Mouse (Mus musculus) retina, postnatal 7 days (tissue): Measurements from ENCODE around the gene Dirc2.

ENCODE experiments used
- DNase-seq: peaks from one replicate; pipeline ENCODE4 v3.0.0-alpha.2; 2012; ENCODE audit warnings: low read depth, low spot score

The Dirc2 gene

DNA sequence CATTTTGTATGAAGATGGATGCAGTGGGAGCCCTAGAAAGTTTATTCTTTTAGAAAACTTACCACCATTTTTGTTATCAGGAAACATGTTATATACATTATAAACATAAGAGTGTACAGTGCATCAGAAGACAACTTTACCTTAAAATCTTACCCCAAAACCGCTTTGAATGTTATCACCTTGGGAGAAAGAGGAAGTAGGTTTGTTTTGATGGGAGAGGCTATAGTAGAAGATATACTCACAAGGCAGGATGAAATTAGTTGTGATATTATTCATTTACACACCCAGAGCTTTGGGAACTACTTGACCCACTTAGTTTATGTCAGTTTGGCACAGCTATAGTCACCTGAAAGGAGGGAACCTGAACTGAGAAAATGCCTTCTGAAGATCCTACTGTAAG is 6.7 kb upstream of the Dirc2 start:
- DNase-seq, result no peak

DNA sequence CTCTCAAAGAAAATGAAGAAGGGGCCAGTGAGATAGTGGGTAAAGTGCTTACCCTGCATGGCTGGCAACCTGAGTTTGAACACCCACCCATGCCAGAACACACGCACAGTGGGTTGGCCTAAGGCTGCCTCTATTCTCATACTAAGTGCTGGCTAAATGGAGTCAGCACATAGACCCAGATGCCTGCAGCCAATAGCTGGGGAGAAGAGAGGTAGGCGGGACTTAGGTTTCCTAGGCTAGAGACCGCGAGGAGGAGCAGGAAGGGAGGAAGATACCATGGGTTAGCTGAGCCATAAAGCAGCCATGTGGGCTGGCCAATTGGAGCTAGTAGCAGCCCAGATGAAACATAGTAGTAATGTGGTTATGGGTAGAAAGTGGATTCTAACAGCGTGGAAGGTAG is 3.4 kb upstream of the Dirc2 start:
- no peak for DNase-seq

GRCm38 (mm10) chr16:35771606-35772005 is 2.5 kb upstream of the Dirc2 start:
- DNase-seq, result no peak

GRCm38 (mm10) chr16:35771141-35771540 is 2.0 kb upstream of the Dirc2 start:
- DNase-seq, result no peak

GRCm38 (mm10) chr16:35769878-35770657 is 912 bp upstream of the Dirc2 start, which contains the start of gene Hspbap1:
TSS of gene Hspbap1 (plus strand) at chr16:35770375.
- peak; percentile 67 for DNase-seq

- no peak for DNase-seq
These were observed 729 bp downstream of the Dirc2 start for GRCm38 (mm10) chr16:35768469-35768784.

GRCm38 (mm10) chr16:35766366-35766765 is 2.8 kb downstream of the Dirc2 start:
- no peak for DNase-seq

GRCm38 (mm10) chr16:35765449-35765848 is 3.7 kb downstream of the Dirc2 start:
- no peak for DNase-seq

DNA sequence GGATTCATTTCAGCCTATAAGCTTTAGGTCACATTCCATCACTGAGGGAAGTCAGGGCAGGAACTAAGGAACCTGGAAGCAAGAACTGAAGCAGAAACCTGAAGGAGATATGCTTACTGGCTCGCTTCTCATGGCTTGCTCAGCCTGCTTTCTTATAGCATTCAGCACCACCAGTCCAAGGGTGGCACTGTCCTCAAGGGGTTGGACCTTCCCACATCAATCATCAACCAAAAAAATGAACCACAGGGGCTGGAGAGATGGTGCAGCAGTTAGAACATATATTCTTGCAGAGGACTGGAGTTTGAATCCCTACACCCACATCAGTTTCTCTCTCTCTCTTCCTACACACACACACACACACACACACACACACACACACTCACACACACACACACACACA is 4.2 kb downstream of the Dirc2 start:
- no peak for DNase-seq

DNA sequence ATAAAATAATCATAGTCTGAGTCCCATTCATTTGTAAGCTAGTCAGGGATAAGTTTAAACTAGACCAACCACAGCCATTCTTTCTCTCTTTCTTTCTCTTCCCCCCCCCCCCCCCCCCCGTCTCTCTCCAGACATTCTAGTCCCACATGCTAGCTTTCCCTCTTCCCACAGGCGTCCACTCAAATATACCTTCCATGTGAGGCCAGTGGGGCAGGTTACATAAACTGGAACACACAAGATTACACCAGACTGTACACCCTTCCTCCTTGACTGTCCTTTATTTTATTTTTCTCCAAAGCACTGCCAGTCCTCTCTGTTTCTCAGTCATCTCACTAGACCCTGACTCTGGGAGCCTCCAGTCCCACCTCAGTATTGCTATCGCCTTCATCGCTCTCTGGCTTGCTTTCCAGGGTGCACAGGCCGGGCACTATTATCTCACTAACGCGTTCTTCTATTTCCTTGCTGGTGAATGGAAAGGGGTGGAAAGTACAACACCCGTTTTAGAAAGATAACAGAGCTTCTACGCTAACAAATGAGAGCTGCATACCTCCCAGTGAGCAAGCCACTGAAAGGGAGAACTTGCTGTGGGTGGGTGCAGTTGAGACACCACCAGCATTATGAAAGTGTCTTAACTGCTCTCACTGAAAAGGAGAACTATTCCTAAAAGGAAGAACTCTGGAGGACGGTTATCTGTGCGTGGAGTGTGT is 5.4 kb downstream of the Dirc2 start:
- DNase-seq, result no peak

- DNase-seq, result no peak
These were observed 9.8 kb downstream of the Dirc2 start for GRCm38 (mm10) chr16:35759401-35759800.

GRCm38 (mm10) chr16:35756697-35757096 is 12.5 kb downstream of the Dirc2 start:
- no peak for DNase-seq

DNA sequence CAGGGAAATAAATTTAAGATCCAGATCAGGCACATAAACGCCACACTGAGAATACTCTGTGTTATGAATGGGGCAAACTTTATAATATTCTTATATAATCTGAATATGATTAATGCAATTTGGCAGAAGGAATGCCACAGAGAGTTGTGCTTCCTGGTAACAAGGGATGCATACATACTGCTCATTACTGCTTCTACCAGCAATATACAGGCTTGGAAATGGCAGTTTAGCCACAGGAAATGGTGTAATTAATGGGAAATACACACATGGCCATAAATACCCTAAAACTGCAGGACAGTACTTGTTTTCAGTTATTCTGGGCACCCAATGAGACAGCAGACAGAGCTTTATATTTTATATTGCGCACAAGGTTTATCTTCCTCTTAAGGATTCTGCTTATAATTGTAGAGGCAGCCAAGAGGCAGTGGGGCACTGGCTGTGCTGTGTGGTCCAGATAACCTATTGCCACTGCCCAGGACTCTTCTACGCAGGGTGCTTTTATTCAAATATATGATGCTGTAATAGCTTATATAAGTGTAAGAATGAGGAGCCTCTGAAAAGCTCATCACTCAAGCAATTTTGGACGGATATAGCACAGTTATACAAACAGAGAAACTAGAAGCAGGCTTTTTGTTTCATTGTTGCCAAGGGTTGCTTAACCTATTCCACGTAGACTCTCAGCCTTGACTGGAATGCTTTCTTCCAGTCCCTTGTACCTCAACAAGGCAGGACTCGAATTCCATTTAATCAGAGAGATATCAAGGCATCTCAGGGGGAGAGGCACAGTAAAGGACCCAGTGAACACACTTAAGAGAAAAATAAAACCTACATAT is 13.4 kb downstream of the Dirc2 start:
- DNase-seq, result no peak

GRCm38 (mm10) chr16:35753926-35754325 is 15.2 kb downstream of the Dirc2 start:
- DNase-seq, result no peak

- DNase-seq, result no peak
These were observed 17.3 kb downstream of the Dirc2 start for GRCm38 (mm10) chr16:35751841-35752240.

DNA sequence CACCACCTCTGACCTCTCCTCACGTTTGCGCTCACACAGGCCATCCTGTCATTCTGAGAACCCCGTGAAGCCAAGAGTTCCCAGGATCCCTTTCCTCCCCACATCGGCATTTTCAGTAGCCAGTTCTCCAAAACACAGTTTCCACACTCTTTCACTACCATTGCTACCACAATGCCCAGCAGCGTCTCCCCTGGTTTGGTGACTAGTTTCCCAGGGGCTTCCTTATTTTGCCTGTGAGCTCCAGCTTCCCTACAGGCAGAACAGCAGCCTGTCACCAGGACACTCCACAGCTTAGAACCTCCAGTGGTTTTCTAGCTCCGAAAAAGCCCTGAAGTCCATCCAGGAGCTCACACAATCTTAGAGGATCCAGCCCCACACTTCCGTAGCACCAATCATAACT is 19.8 kb downstream of the Dirc2 start:
- DNase-seq, result no peak

- no peak for DNase-seq
These were observed 20.9 kb downstream of the Dirc2 start for GRCm38 (mm10) chr16:35748237-35748603.

GRCm38 (mm10) chr16:35747417-35748236 is 21.5 kb downstream of the Dirc2 start:
- DNase-seq, result no peak

- no peak for DNase-seq
These were observed 26.8 kb downstream of the Dirc2 start for GRCm38 (mm10) chr16:35742251-35742937.

DNA sequence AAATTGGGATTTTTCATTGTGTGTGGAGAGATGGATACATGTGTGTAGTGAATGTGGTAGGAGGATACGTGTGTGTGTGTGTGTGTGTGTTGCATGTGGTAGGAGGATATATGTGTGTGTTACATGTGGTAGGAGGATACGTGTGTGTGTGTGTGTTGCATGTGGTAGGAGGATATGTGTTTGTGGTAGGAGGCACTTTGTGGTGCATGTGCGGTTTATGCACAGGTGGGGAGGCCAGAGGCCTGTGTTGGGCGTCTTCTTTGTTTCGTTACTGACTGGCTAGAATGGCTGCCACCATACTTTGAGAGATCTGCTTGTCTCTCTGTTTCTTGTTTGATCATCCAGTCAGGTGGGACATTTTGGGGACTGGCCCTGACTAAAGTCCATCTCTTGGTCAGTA is 27.5 kb downstream of the Dirc2 start:
- no peak for DNase-seq

DNA sequence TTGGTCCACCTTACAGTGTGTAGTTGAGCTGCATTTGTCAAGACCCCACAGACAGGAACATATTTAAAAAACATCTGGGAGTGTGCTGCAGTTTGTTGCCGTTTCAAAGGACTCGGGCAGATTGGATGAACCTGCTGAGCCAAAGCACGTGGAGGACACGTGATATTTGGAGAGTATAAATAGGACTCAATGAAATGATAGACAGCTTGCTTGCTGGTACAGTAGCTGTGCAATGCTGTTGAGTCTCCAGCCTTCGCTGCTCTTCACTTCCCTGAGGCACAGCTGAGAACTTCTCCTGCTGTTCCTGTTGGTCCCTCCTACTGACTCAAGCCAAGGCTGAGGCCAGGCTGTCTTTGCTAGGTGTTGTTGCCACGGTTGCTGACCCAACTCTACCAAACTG is 28.2 kb downstream of the Dirc2 start:
- no peak for DNase-seq
